Mouse (Mus musculus) E14TG2a.4 (cell line): ENCODE data around the gene Ift27.

Experiments used
- CTCF ChIP-seq: conservative IDR thresholded peaks from 2 replicates; pipeline ENCODE4 v1.5.1; 2014; ENCODE audit warnings: low read length
- NANOG ChIP-seq: IDR thresholded peaks from 2 replicates; pipeline ENCODE4 v1.6.1; 2014; ENCODE audit warnings: borderline replicate concordance, low read length, mixed read lengths
- POU5F1 ChIP-seq: IDR thresholded peaks from 2 replicates; pipeline ENCODE4 v1.6.1; 2014; ENCODE audit warnings: low read length, borderline replicate concordance

DNA sequence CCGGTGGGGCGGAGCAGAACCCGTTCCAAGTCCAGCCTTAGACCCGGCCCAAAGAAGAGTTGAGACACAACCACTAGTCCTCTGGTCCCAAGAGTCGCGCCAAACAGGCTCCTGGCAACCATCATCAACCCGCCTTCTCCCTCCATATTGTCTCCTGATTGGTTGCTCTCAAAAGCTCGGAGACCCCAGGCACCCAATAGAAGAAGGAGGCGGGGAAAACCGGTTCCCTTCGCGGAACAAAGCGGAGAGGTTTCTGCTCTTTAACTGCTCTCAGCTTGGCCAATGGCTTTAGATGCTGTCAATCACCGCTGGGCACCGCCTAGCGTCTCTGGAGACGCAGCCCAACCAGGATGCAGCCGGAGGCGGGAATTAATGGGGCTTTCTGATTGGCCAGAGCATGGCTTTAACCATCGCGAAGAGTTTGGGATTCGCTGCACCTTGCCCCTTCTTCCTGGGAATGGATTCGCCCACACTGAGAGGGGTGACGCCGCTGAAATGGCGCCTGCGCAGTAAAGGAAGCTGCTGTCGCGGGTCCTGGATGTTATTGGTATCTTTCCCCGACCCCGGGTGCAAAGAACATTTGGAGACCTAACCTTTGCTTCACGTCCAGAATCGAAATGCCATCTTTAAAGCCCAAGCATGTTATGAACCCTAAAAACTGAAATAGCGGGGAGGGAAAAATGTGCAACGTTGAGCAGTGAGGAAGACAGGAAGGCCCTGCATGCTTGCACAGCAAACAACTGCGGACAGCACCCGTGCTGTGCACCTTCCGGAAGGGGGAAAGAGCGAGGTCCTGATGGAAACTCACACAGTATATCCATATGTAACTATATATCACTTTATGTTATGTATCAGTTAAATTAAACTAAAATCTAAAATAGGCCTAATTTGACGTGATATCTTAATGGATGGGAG lies at the start of gene Ift27:
- no peak for TF ChIP-seq CTCF
- TF ChIP-seq POU5F1, result no peak
- no peak for TF ChIP-seq NANOG
